Mouse (Mus musculus): ENCODE data around the gene Map1s. TPM values are rescaled to one million over a fixed set of nuclear protein-coding genes. Genes with fewer than 3 reads are reported as not detected.

The Map1s gene
- polyA plus RNA-seq, 1 experiment from 2014 or later = 67.7 TPM

GRCm38 (mm10) chr8:70920049-70920922 lies 14.6 kb downstream of the Map1s start:
- ATAC-seq = no peak
- Histone ChIP-seq H3K9me3 (ENCODE audit: control insufficient read depth, low read length) (no peaks in the 10 kb centered on the region), H3K27ac (ENCODE audit: low read length) (no peak overlapping the region), H3K4me2 (ENCODE audit: low read length) (no peak overlapping the region), H3K4me1 (replicated peaks; ENCODE audit: control insufficient read depth, insufficient read depth, low read length) (no peaks in the 10 kb centered on the region), H3K9ac (replicated peaks; ENCODE audit: low read depth, low read length) (no peak overlapping the region), H3K36me3 (ENCODE audit: control insufficient read depth, insufficient read depth) (peaks cover 10% of the 10 kb centered on the region), H3K4me3 (replicated peaks; ENCODE audit: low read length) (no peak overlapping the region), H3K27me3 (replicated peaks; ENCODE audit: control insufficient read depth, insufficient read depth, low read length) (no peaks in the 10 kb centered on the region)
- 88% methylated on average over 9 of the region's 9 CpGs for WGBS

DNA sequence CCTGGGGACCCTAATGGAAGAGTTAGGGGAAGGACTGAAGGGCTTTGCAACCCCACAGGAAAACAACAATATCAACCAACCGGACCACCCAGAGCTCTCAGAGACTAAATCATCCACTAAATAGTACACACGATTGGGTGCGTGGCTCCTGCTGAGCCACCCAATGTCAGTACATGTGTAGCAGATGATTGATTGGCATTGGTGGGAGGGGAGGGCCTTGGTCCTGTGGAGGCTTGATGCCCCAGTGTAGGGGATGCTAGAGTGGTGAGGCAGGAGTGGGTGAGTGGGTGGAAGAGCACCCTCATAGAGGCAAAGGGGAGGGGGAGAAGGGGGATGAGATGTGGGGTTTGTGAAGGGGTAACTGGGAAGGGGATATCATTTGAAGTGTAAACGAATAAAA lies 18.4 kb downstream of the Map1s start:
- H3K27me3 ChIP-seq (replicated peaks; ENCODE audit: control insufficient read depth, insufficient read depth, low read length) = no peaks in the 10 kb centered on the region
- no peak for ATAC-seq
- no peaks in the 10 kb centered on the region for H3K4me1 ChIP-seq (replicated peaks; ENCODE audit: control insufficient read depth, insufficient read depth, low read length)
- 89% methylated on average over 4 of the region's 4 CpGs for WGBS
- no peak overlapping the region for H3K4me3 ChIP-seq (replicated peaks; ENCODE audit: low read length)
- no peaks in the 10 kb centered on the region for H3K36me3 ChIP-seq (ENCODE audit: control insufficient read depth, insufficient read depth)
- no peaks in the 10 kb centered on the region for H3K9me3 ChIP-seq (ENCODE audit: control insufficient read depth, low read length)
- no peak overlapping the region for H3K9ac ChIP-seq (replicated peaks; ENCODE audit: low read depth, low read length)
- H3K4me2 ChIP-seq (ENCODE audit: low read length) = no peak overlapping the region
- H3K27ac ChIP-seq (ENCODE audit: low read length) = no peak overlapping the region

DNA sequence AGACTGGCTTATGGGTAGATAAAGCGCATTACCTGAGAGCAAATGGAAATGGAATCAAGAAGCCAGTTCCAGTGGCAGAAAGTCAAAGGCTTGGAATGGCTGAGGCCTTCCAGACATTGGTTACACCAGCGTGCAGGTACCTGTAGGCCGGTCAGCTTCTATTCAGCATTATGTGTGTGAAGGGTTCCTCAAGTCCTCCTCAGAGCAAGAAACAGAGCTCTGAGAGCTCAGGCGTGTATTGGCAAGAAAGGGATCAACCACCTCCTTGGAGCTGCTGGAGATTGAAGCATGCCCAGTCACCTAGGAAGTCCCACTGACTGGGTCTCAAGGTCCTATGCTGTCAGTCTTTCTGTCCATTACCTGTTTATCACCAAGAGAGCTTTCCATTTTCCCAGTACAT lies 20.0 kb downstream of the Map1s start:
- no peak overlapping the region for H3K27ac ChIP-seq (ENCODE audit: low read length)
- no peaks in the 10 kb centered on the region for H3K27me3 ChIP-seq (replicated peaks; ENCODE audit: control insufficient read depth, insufficient read depth, low read length)
- H3K36me3 ChIP-seq (ENCODE audit: control insufficient read depth, insufficient read depth) = no peaks in the 10 kb centered on the region
- no peaks in the 10 kb centered on the region for H3K9me3 ChIP-seq (ENCODE audit: control insufficient read depth, low read length)
- 95% methylated on average over 4 of the region's 4 CpGs for WGBS
- H3K9ac ChIP-seq (replicated peaks; ENCODE audit: low read depth, low read length) = no peak overlapping the region
- H3K4me2 ChIP-seq (ENCODE audit: low read length) = no peak overlapping the region
- ATAC-seq = no peak
- H3K4me1 ChIP-seq (replicated peaks; ENCODE audit: control insufficient read depth, insufficient read depth, low read length) = no peaks in the 10 kb centered on the region
- no peak overlapping the region for H3K4me3 ChIP-seq (replicated peaks; ENCODE audit: low read length)

DNA sequence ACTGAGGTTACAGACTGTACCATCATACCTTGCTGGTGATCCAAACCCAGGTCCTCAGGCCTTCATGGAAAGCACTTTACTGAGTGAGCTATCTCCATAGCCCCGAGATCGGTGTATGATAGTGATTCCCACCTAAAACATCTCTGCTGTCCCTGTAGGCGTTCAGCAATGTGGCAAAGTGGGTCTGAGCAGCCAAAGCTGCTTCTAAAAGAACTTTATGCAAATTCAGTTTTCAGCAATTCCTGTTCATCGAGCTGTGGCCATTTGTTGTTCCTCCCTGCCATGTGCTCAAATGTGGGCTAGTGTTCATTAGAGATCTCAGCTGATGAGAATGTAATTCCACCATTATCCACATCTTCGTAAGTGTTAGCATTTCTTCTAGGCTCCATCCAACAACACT lies 20.7 kb downstream of the Map1s start:
- H3K9me3 ChIP-seq (ENCODE audit: control insufficient read depth, low read length) = no peaks in the 10 kb centered on the region
- no peaks in the 10 kb centered on the region for H3K4me1 ChIP-seq (replicated peaks; ENCODE audit: control insufficient read depth, insufficient read depth, low read length)
- ATAC-seq = no peak
- no peak overlapping the region for H3K27ac ChIP-seq (ENCODE audit: low read length)
- H3K4me2 ChIP-seq (ENCODE audit: low read length) = no peak overlapping the region
- no peaks in the 10 kb centered on the region for H3K27me3 ChIP-seq (replicated peaks; ENCODE audit: control insufficient read depth, insufficient read depth, low read length)
- H3K4me3 ChIP-seq (replicated peaks; ENCODE audit: low read length) = no peak overlapping the region
- 82% methylated on average over 5 of the region's 5 CpGs for WGBS
- H3K9ac ChIP-seq (replicated peaks; ENCODE audit: low read depth, low read length) = no peak overlapping the region
- H3K36me3 ChIP-seq (ENCODE audit: control insufficient read depth, insufficient read depth) = no peaks in the 10 kb centered on the region

GRCm38 (mm10) chr8:70928096-70928495 lies 22.4 kb downstream of the Map1s start:
- Histone ChIP-seq H3K9me3 (ENCODE audit: control insufficient read depth, low read length) (no peaks in the 10 kb centered on the region), H3K4me1 (replicated peaks; ENCODE audit: control insufficient read depth, insufficient read depth, low read length) (no peaks in the 10 kb centered on the region), H3K27ac (ENCODE audit: low read length) (no peak overlapping the region), H3K27me3 (replicated peaks; ENCODE audit: control insufficient read depth, insufficient read depth, low read length) (no peaks in the 10 kb centered on the region), H3K4me2 (ENCODE audit: low read length) (no peak overlapping the region), H3K4me3 (replicated peaks; ENCODE audit: low read length) (no peak overlapping the region), H3K9ac (replicated peaks; ENCODE audit: low read depth, low read length) (no peak overlapping the region), H3K36me3 (ENCODE audit: control insufficient read depth, insufficient read depth) (no peaks in the 10 kb centered on the region)
- ATAC-seq = no peak
- 76% methylated on average over 3 of the region's 3 CpGs for WGBS

DNA sequence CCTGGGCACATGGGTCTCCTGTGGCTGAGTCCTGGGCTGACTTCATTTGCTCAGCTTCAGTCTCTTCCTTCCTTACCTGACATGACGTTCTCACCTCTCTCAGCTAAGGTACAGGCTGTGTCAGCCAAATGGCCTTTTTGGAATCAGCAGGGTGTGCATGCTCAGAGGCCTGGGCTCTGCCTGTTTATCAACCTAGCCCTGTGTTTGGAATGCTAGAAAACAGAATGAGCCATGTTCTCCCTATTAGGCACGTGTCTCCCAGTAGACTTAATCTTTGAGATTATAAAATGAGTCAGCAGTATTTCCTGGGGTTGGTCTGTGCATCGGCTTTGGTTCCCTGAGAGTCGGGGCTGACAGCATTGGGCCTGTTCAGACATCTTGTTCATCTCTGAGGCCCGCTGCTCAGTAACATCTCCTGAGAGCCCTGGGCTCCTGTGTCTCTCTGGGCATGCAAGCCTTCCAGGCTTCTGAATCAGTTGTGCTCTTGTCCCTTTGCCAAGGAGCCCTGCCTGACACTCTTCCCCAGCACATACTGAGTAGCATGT lies 23.1 kb downstream of the Map1s start:
- H3K27me3 ChIP-seq (replicated peaks; ENCODE audit: control insufficient read depth, insufficient read depth, low read length) = no peaks in the 10 kb centered on the region
- H3K36me3 ChIP-seq (ENCODE audit: control insufficient read depth, insufficient read depth) = no peaks in the 10 kb centered on the region
- H3K9me3 ChIP-seq (ENCODE audit: control insufficient read depth, low read length) = no peaks in the 10 kb centered on the region
- ATAC-seq = no peak
- H3K27ac ChIP-seq (ENCODE audit: low read length) = no peak overlapping the region
- WGBS = 83% methylated on average over 5 of the region's 5 CpGs
- no peaks in the 10 kb centered on the region for H3K4me1 ChIP-seq (replicated peaks; ENCODE audit: control insufficient read depth, insufficient read depth, low read length)
- no peak overlapping the region for H3K9ac ChIP-seq (replicated peaks; ENCODE audit: low read depth, low read length)
- no peak overlapping the region for H3K4me2 ChIP-seq (ENCODE audit: low read length)
- H3K4me3 ChIP-seq (replicated peaks; ENCODE audit: low read length) = no peak overlapping the region

DNA sequence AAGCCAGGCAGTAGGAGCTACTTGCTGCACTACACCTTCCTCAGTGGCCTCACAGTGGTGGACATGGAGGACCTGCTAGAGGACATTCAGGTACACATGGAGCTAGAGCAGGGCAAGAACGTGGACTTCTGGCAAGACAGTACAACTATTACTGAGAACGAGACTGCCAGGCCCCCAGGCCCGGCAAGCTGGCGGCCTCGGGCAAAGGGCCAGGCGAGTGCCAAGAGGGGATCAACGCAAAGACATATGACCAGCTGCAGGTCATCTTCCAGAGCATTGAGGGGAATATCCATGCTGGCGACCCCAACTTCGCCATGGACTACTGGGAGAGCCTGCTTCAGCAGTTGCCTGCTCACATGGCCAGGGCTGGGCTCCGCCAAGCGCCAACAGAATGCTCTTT lies 26.0 kb downstream of the Map1s start:
- no peak for ATAC-seq

DNA sequence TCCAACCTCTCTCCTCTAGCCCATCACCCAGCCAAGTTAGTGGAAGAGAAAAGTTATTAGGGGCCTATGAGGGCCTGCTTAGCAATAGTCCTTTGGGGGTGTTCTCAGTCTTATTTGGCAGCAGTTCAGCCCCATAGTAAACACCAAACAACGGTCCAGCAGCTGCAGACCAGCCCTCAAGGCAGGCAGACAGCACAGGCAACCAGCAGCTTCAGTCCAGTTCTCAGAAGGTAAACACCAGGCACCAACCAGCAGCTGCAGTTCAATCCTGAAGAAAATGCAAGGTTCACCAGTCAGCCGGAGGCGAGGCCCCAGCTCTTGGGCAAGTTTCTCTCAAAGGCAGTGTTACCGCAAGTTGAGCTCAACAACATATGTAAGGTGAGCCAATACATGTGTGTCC lies 27.3 kb downstream of the Map1s start:
- H3K9me3 ChIP-seq (ENCODE audit: control insufficient read depth, low read length) = no peaks in the 10 kb centered on the region
- H3K4me1 ChIP-seq (replicated peaks; ENCODE audit: control insufficient read depth, insufficient read depth, low read length) = no peaks in the 10 kb centered on the region
- H3K4me3 ChIP-seq (replicated peaks; ENCODE audit: low read length) = no peak overlapping the region
- no peak for ATAC-seq
- no peak overlapping the region for H3K4me2 ChIP-seq (ENCODE audit: low read length)
- H3K9ac ChIP-seq (replicated peaks; ENCODE audit: low read depth, low read length) = no peak overlapping the region
- no peaks in the 10 kb centered on the region for H3K27me3 ChIP-seq (replicated peaks; ENCODE audit: control insufficient read depth, insufficient read depth, low read length)
- H3K36me3 ChIP-seq (ENCODE audit: control insufficient read depth, insufficient read depth) = no peaks in the 10 kb centered on the region
- no peak overlapping the region for H3K27ac ChIP-seq (ENCODE audit: low read length)
- whole genome bisulfite sequencing = 88% methylated on average over 4 of the region's 4 CpGs

More for the DNA sequence above, 26.0 kb downstream of the Map1s start:
- H3K9me3 ChIP-seq (ENCODE audit: control insufficient read depth, low read length) = no peaks in the 10 kb centered on the region
- no peaks in the 10 kb centered on the region for H3K27me3 ChIP-seq (replicated peaks; ENCODE audit: control insufficient read depth, insufficient read depth, low read length)
- no peaks in the 10 kb centered on the region for H3K36me3 ChIP-seq (ENCODE audit: control insufficient read depth, insufficient read depth)
- no peak overlapping the region for H3K9ac ChIP-seq (replicated peaks; ENCODE audit: low read depth, low read length)
- H3K27ac ChIP-seq (ENCODE audit: low read length) = no peak overlapping the region
- WGBS = 94% methylated on average over 11 of the region's 11 CpGs
- H3K4me3 ChIP-seq (replicated peaks; ENCODE audit: low read length) = no peak overlapping the region
- H3K4me1 ChIP-seq (replicated peaks; ENCODE audit: control insufficient read depth, insufficient read depth, low read length) = no peaks in the 10 kb centered on the region
- H3K4me2 ChIP-seq (ENCODE audit: low read length) = no peak overlapping the region

DNA sequence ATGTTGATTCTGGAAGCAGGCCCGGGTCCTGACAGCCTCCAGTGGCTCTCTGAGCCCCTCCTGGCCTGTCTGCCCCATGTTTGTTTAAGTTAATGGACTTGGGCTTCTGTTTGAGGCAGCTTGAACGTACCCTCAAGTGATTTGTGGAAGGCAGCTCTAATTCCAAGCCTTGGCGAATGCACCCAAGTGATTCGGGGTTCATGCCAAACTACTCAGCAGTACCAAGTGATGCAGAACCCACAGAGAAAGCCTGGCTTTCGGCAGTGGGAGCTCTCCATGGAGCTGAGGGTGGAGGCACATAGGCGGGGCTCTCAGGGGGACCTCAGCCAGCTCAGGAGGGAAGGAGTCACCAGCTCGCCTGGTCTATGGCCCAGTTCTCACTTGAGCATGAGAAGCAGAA lies 29.1 kb downstream of the Map1s start:
- H3K9ac ChIP-seq (replicated peaks; ENCODE audit: low read depth, low read length) = no peak overlapping the region
- no peaks in the 10 kb centered on the region for H3K36me3 ChIP-seq (ENCODE audit: control insufficient read depth, insufficient read depth)
- H3K9me3 ChIP-seq (ENCODE audit: control insufficient read depth, low read length) = no peaks in the 10 kb centered on the region
- H3K27me3 ChIP-seq (replicated peaks; ENCODE audit: control insufficient read depth, insufficient read depth, low read length) = no peaks in the 10 kb centered on the region
- H3K4me3 ChIP-seq (replicated peaks; ENCODE audit: low read length) = no peak overlapping the region
- WGBS = 69% methylated on average over 7 of the region's 7 CpGs
- 0 out of 2 replicates have a peak, but pooled peaks have one; percentile 41 for ATAC-seq
- no peak overlapping the region for H3K27ac ChIP-seq (ENCODE audit: low read length)
- H3K4me2 ChIP-seq (ENCODE audit: low read length) = no peak overlapping the region
- no peaks in the 10 kb centered on the region for H3K4me1 ChIP-seq (replicated peaks; ENCODE audit: control insufficient read depth, insufficient read depth, low read length)

All from forebrain, embryonic 16.5 days (tissue).